Mouse (Mus musculus): ENCODE measurements at regions not wholly inside any gene's neighbourhood (a gene's known extent, or its start where the extent isn't known, plus 50 kb on each side); places are given as distances from the start of the nearest gene placed in this dataset.
A peak's percentile ranks its signal among the peaks of the same experiment; 100 is the strongest.

DNA sequence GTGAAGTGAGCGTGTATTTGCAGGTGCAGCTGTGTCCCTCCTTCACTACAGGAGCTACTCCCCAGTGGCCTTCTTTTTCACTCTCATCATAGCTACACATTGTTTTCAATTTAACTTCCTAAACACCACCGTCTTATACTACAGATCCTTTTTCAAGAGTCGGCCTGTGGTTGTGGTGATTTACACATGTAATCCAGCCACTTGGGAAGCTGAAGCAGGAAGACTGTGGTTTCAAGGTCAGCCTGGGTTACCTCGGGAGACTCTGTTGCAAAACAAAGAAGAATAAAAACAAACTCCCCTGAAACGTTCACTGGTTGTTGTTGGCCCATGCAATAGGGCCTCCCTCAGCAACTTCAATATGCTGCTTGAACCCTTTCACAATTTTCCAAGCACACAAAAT is 153.8 kb upstream of the Kcnh8 start:
- Histone ChIP-seq H3K4me3 (replicated peaks) (no peak overlapping the region), H3K9ac (no peak overlapping the region), H3K27me3 (no peaks in the 10 kb centered on the region), H3K27ac (no peak overlapping the region), H3K9me3 (no peaks in the 10 kb centered on the region), H3K36me3 (replicated peaks) (no peaks in the 10 kb centered on the region), H3K4me1 (no peaks in the 10 kb centered on the region), H3K4me2 (no peak overlapping the region)
- no peak for ATAC-seq (ENCODE audit: low FRiP score)
- 82% methylated on average over 5 of the region's 5 CpGs for WGBS

GRCm38 (mm10) chr17:52459303-52459996 is 143.1 kb upstream of the Kcnh8 start:
- H3K27ac ChIP-seq = 0 out of 2 replicates have a peak overlapping the region, but pooled peaks have one; percentile 13
- 43% methylated on average over 10 of the region's 10 CpGs for WGBS
- H3K4me1 ChIP-seq = peaks cover 15% of the 10 kb centered on the region
- H3K9ac ChIP-seq = no peak overlapping the region
- no peak overlapping the region for H3K4me3 ChIP-seq (replicated peaks)
- no peak overlapping the region for H3K4me2 ChIP-seq
- H3K36me3 ChIP-seq (replicated peaks) = no peaks in the 10 kb centered on the region
- no peaks in the 10 kb centered on the region for H3K9me3 ChIP-seq
- no peak for ATAC-seq (ENCODE audit: low FRiP score)
- H3K27me3 ChIP-seq = no peaks in the 10 kb centered on the region

DNA sequence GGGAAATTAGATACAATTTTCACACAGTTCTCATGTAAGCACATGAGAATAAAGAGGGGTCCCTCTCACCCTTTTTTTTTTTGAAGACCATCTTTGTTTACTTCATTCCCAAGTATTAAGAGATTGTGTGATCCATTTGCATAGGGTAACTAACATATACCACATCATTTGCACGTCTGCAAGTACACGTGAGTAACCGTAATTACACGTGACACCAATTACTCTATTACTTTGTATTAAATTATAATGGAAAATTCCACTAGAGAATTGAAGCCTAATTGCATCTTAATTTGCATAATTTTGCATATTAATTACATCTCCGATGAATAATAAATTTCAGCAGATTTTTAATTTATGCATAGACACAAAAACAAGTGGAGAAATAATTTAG is 142.5 kb upstream of the Kcnh8 start:
- Histone ChIP-seq H3K27me3 (no peaks in the 10 kb centered on the region), H3K9ac (no peak overlapping the region), H3K4me1 (peaks cover 15% of the 10 kb centered on the region), H3K4me3 (replicated peaks) (no peak overlapping the region), H3K9me3 (no peaks in the 10 kb centered on the region), H3K4me2 (no peak overlapping the region), H3K36me3 (replicated peaks) (no peaks in the 10 kb centered on the region), H3K27ac (no peak overlapping the region)
- ATAC-seq (ENCODE audit: low FRiP score) = peak; percentile 47
- WGBS = 54% methylated on average over 5 of the region's 5 CpGs

- Histone ChIP-seq H3K4me3 (replicated peaks) (no peak overlapping the region), H3K4me1 (peaks cover 15% of the 10 kb centered on the region), H3K4me2 (no peak overlapping the region), H3K9me3 (no peaks in the 10 kb centered on the region), H3K36me3 (replicated peaks) (no peaks in the 10 kb centered on the region), H3K9ac (no peak overlapping the region), H3K27ac (no peak overlapping the region), H3K27me3 (no peaks in the 10 kb centered on the region)
- WGBS = 58% methylated on average over 11 of the region's 11 CpGs
- ATAC-seq (ENCODE audit: low FRiP score) = peak; percentile 27; the same call in 1 of the 2 replicates
These were observed 141.2 kb upstream of the Kcnh8 start for GRCm38 (mm10) chr17:52461264-52461663.

- no peak overlapping the region for H3K9ac ChIP-seq
- H3K4me3 ChIP-seq (replicated peaks) = no peak overlapping the region
- H3K36me3 ChIP-seq (replicated peaks) = no peaks in the 10 kb centered on the region
- WGBS = 21% methylated on average over 6 of the region's 6 CpGs
- ATAC-seq (ENCODE audit: low FRiP score) = peak; percentile 27; the same call in 1 of the 2 replicates
- H3K4me2 ChIP-seq = no peak overlapping the region
- no peaks in the 10 kb centered on the region for H3K27me3 ChIP-seq
- no peaks in the 10 kb centered on the region for H3K9me3 ChIP-seq
- no peak overlapping the region for H3K27ac ChIP-seq
- peaks cover 15% of the 10 kb centered on the region for H3K4me1 ChIP-seq
These were observed 140.8 kb upstream of the Kcnh8 start for GRCm38 (mm10) chr17:52461709-52462141.

GRCm38 (mm10) chr17:52462361-52462760 is 140.1 kb upstream of the Kcnh8 start:
- Histone ChIP-seq H3K9me3 (no peaks in the 10 kb centered on the region), H3K4me1 (peaks cover 15% of the 10 kb centered on the region), H3K36me3 (replicated peaks) (no peaks in the 10 kb centered on the region), H3K4me2 (no peak overlapping the region), H3K27me3 (no peaks in the 10 kb centered on the region), H3K4me3 (replicated peaks) (no peak overlapping the region), H3K9ac (no peak overlapping the region), H3K27ac (no peak overlapping the region)
- WGBS = 79% methylated on average over 9 of the region's 9 CpGs
- ATAC-seq (ENCODE audit: low FRiP score) = no peak

DNA sequence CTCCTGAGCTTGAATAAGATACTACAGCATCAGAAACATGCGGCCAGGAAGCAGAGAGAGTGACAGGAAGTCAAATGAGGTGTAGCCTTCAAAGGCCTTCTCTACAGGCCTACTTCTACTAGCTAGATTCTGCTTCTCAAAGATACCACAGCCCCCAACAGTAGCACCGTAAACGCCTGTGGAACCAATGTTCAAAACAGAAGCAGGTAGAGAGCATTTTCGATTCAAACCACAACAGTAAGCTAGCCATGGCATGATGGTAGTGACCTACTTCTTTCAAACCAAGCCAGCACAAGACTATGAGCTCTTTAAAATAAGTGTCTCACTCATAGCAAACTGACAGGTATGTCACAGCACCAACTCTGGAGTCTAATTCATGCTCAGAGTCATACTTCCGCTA is 134.0 kb upstream of the Kcnh8 start:
- Histone ChIP-seq H3K27me3 (no peaks in the 10 kb centered on the region), H3K4me1 (no peaks in the 10 kb centered on the region), H3K4me3 (replicated peaks) (no peak overlapping the region), H3K36me3 (replicated peaks) (no peaks in the 10 kb centered on the region), H3K27ac (no peak overlapping the region), H3K9me3 (no peaks in the 10 kb centered on the region), H3K4me2 (no peak overlapping the region), H3K9ac (no peak overlapping the region)
- 94% methylated on average over 5 of the region's 5 CpGs for WGBS
- no peak for ATAC-seq (ENCODE audit: low FRiP score)

- peak; percentile 61 for ATAC-seq (ENCODE audit: low FRiP score)
- no peak overlapping the region for H3K9ac ChIP-seq
- WGBS = 44% methylated on average over 7 of the region's 7 CpGs
- H3K27me3 ChIP-seq = no peaks in the 10 kb centered on the region
- H3K36me3 ChIP-seq (replicated peaks) = no peaks in the 10 kb centered on the region
- no peak overlapping the region for H3K4me2 ChIP-seq
- no peak overlapping the region for H3K4me3 ChIP-seq (replicated peaks)
- H3K4me1 ChIP-seq = peaks cover 14% of the 10 kb centered on the region
- no peak overlapping the region for H3K27ac ChIP-seq
- H3K9me3 ChIP-seq = no peaks in the 10 kb centered on the region
These were observed 123.0 kb upstream of the Kcnh8 start for GRCm38 (mm10) chr17:52479327-52480086.

DNA sequence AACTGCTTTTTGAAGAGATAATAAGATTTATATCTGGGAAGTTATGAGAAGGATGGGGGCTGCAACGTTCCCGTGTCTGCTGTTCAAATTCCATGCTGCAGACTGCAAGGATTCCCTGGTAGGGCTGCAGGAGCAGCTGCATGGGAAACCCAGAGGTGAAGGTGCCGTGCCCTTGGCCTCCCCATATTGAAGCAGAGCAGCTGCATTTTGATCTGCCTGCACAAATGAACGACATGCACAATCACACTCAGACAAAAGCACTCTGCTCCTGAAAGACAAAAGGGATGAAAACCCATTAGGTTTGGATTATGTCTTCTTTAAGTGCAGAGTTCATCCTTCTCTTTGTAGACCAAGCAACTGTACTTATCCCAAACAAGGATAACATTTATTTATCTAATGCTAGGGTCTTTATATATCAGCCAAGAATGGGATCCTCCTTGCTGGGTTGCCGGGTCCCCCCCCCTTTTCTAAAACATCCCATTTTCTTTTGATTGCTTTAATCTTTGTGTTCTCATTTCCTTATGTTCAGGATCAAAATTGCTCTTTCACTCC is 122.3 kb upstream of the Kcnh8 start:
- Histone ChIP-seq H3K27ac (no peak overlapping the region), H3K4me1 (peaks cover 14% of the 10 kb centered on the region), H3K4me3 (replicated peaks) (no peak overlapping the region), H3K36me3 (replicated peaks) (no peaks in the 10 kb centered on the region), H3K9me3 (no peaks in the 10 kb centered on the region), H3K9ac (no peak overlapping the region), H3K4me2 (no peak overlapping the region), H3K27me3 (no peaks in the 10 kb centered on the region)
- WGBS = 36% methylated on average over 5 of the region's 5 CpGs
- ATAC-seq (ENCODE audit: low FRiP score) = peak; percentile 75

- no peaks in the 10 kb centered on the region for H3K9me3 ChIP-seq
- no peak for ATAC-seq (ENCODE audit: low FRiP score)
- no peak overlapping the region for H3K4me3 ChIP-seq (replicated peaks)
- H3K36me3 ChIP-seq (replicated peaks) = no peaks in the 10 kb centered on the region
- no peak overlapping the region for H3K27ac ChIP-seq
- H3K27me3 ChIP-seq = no peaks in the 10 kb centered on the region
- 92% methylated on average over 3 of the region's 3 CpGs for WGBS
- H3K9ac ChIP-seq = no peak overlapping the region
- H3K4me1 ChIP-seq = no peaks in the 10 kb centered on the region
- no peak overlapping the region for H3K4me2 ChIP-seq
These were observed 95.7 kb upstream of the Kcnh8 start for GRCm38 (mm10) chr17:52506760-52507159.

DNA sequence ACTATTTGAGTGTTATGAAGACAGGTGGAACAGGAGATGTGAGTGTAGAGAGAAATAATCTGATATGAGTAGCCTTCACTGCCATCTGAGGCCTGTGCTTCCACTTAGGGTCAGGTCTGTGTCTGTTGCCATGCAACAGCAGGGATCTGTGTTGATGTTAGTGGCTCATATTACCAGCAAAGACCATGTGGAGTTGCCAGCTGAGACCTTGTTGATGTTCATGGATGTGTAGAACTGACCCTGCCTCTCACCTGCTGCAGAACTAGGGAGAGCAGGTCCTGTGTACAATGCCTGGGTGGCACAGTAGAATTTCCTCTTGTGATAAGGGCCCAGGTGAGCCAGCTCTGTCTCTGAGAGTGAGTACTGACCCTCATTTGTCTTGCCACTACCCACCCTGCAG is 72.2 kb upstream of the Kcnh8 start:
- Histone ChIP-seq H3K4me2 (no peak overlapping the region), H3K36me3 (replicated peaks) (no peaks in the 10 kb centered on the region), H3K27me3 (no peaks in the 10 kb centered on the region), H3K9me3 (no peaks in the 10 kb centered on the region), H3K4me3 (replicated peaks) (no peak overlapping the region), H3K4me1 (no peaks in the 10 kb centered on the region), H3K9ac (no peak overlapping the region), H3K27ac (no peak overlapping the region)
- no peak for ATAC-seq (ENCODE audit: low FRiP score)
